8 mouse cellular contexts compared by ENCODE assay signal in the genomic region with DNA sequence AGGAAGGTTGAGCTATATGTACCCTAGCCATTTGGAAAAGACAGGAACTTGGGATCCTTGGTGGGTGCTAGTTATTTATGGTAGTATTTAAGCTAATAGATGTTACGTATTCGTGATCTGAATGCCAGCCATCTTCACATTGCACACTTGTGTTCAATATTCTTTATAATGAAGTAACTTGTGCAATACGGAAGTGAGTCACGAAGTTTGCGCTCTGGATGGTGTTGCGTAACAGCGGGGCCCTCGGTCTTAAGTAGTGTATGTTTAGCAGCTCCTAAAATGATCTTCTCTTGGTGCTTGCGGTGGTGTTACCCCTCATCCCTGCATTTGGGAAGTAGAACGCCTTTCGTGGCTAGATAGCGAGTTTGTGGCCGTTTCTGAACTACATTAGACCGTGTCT. TPM values are rescaled to one million over a fixed set of nuclear protein-coding genes. Genes with fewer than 3 reads are reported as not detected.
DNase-seq lines count a peak whose midpoint lies in the region; ATAC-seq and TF ChIP-seq lines count a peak whose summit lies in the region.

No protein-coding gene starts in this region.

- peak; percentile 97 for DNase-seq in heart, adult 11 months
- no peak for DNase-seq in heart, postnatal 4 days
- DNase-seq in adrenal gland, adult 8-10 months = peak; percentile 66
- peak; percentile 66 for DNase-seq in kidney, adult 2 months
- DNase-seq in lung, postnatal 0 days (ENCODE audit: low spot score) = peak; percentile 96
- DNase-seq in spleen, adult 12 weeks (ENCODE audit: low spot score) = peak; percentile 38
- no peak for DNase-seq in layer of hippocampus, postnatal 10 days (ENCODE audit: low spot score in 2 of 2)

- H3K27ac ChIP-seq in kidney, adult 2 months (ENCODE audit: insufficient read depth, low read depth, low read length) = peak overlapping the region; percentile 87
- H3K27ac ChIP-seq in lung, postnatal 0 days (ENCODE audit: low read length) = peak overlapping the region; percentile 91

- H3K4me1 ChIP-seq in kidney, adult 2 months (ENCODE audit: control insufficient read depth, insufficient read depth, low read length) = peaks cover 20% of the 10 kb centered on the region; the same call in 1 of the 2 replicates
- no peaks in the 10 kb centered on the region; the same call in 1 of the 2 replicates for H3K4me1 ChIP-seq in lung, postnatal 0 days (ENCODE audit: insufficient read depth, low read depth, low read length)

- 0 out of 2 replicates have a peak, but pooled peaks cover 2% of the 10 kb centered on the region for H3K36me3 ChIP-seq in kidney, adult 2 months (ENCODE audit: control insufficient read depth, insufficient read depth, low read length)
- H3K36me3 ChIP-seq in lung, postnatal 0 days (ENCODE audit: insufficient read depth, low read length) = peaks cover 10% of the 10 kb centered on the region; the same call in 1 of the 2 replicates

- 21% methylated on average over 14 of the region's 14 CpGs for WGBS in kidney, adult 2 months
- WGBS in lung, postnatal 0 days = 11% methylated on average over 14 of the region's 14 CpGs

- peak; percentile 49 for ATAC-seq in granulocyte monocyte progenitor cell, adult 5-6 weeks (replicated peaks; ENCODE audit: poor library complexity, severe bottlenecking)
- ATAC-seq in lung, postnatal 0 days = peak; percentile 17

- H3K9ac ChIP-seq in lung, postnatal 0 days (replicated peaks; ENCODE audit: low read depth) = peak overlapping the region; percentile 70

- TF ChIP-seq EP300 in lung, postnatal 0 days (IDR thresholded peaks at IDR 0.05) = peak; percentile 78

- H3K9me3 ChIP-seq in lung, postnatal 0 days (ENCODE audit: low read length) = no peaks in the 10 kb centered on the region

- H3K4me3 ChIP-seq in kidney, adult 2 months (ENCODE audit: insufficient read depth, low read depth, low read length) = peak overlapping the region; percentile 97
- peak overlapping the region; percentile 77 for H3K4me3 ChIP-seq in lung, postnatal 0 days (ENCODE audit: low read depth, low read length)

- TF ChIP-seq POLR2A in kidney, adult 2 months (IDR thresholded peaks at IDR 0.05; ENCODE audit: low read depth, low read length) = no peak

- TF ChIP-seq CTCF in kidney, adult 2 months (conservative IDR thresholded peaks at IDR 0.05; ENCODE audit: insufficient read depth, insufficient read length, low read depth, low read length) = no peak
- no peak for TF ChIP-seq CTCF in lung, postnatal 0 days (IDR thresholded peaks at IDR 0.05)

- peak overlapping the region; percentile 90 for H3K4me2 ChIP-seq in lung, postnatal 0 days (replicated peaks; ENCODE audit: low read depth, low read length)

- H3K27me3 ChIP-seq in kidney, adult 2 months (replicated peaks; ENCODE audit: control insufficient read depth, insufficient read depth, low read length) = no peaks in the 10 kb centered on the region
- no peaks in the 10 kb centered on the region for H3K27me3 ChIP-seq in lung, postnatal 0 days (replicated peaks; ENCODE audit: insufficient read depth, low read length)

RNA-seq across cellular contexts. Expression of gene H2afj, which starts 1.0 kb away (rescaled TPM):
- total RNA-seq in heart, postnatal 4 days (2021) = 10 to 100 TPM; 28.1 to 33.6 TPM
- 100 to 1,000 TPM in 3 of 4 experiments, 10 to 100 TPM in 1; 81.8 to 292 (median 145) TPM for total RNA-seq in adrenal gland, adult 8-10 months (2022)
- total RNA-seq in granulocyte monocyte progenitor cell, adult 5-6 weeks (2014; fragmentation: Nextera tagmentation) = 30.2 and 52.4 TPM in 2 replicates
- total RNA-seq in granulocyte monocyte progenitor cell, adult 5-6 weeks (2017) = 69.6 and 88.9 TPM in 2 replicates
- 262 and 431 TPM in 2 replicates for polyA plus RNA-seq in kidney, adult 2 months (2012; rRNA removed)
- 424 and 464 TPM in 2 replicates for polyA plus RNA-seq in lung, postnatal 0 days (2015; fragmentation: Nextera tagmentation; extraction: Ambion mirVana)
- 10 to 100 TPM; 54.6 to 70.6 TPM for total RNA-seq in layer of hippocampus, postnatal 10 days (2021)

RNA-seq across cellular contexts. Expression of gene Hist4h4, which starts 4.9 kb away (rescaled TPM):
- total RNA-seq in heart, postnatal 4 days (2021) = 10 to 100 TPM; 32.8 to 34.4 TPM
- 10 to 100 TPM; 11.5 to 15.1 (median 12.4) TPM for total RNA-seq in adrenal gland, adult 8-10 months (2022)
- 7.0 and 20.7 TPM in 2 replicates for total RNA-seq in granulocyte monocyte progenitor cell, adult 5-6 weeks (2014; fragmentation: Nextera tagmentation)
- 46.7 and 58.9 TPM in 2 replicates for total RNA-seq in granulocyte monocyte progenitor cell, adult 5-6 weeks (2017)
- polyA plus RNA-seq in kidney, adult 2 months (2012; rRNA removed) = 0.74 and 1.1 TPM in 2 replicates
- polyA plus RNA-seq in lung, postnatal 0 days (2015; fragmentation: Nextera tagmentation; extraction: Ambion mirVana) = 1.5 and 1.6 TPM in 2 replicates
- 10 to 100 TPM; 10.9 to 14.3 TPM for total RNA-seq in layer of hippocampus, postnatal 10 days (2021)

RNA-seq across cellular contexts. Expression of gene BC049715, which starts 18.3 kb away (rescaled TPM):
- total RNA-seq in heart, postnatal 4 days (2021) = 1 to 10 TPM; 2.1 to 2.5 TPM
- total RNA-seq in adrenal gland, adult 8-10 months (2022) = 1 to 10 TPM in 1 of 4 experiments, under 1 TPM in 3; 0.51 to 1.3 (median 0.97) TPM
- total RNA-seq in granulocyte monocyte progenitor cell, adult 5-6 weeks (2014; fragmentation: Nextera tagmentation) = 3.3 and 3.9 TPM in 2 replicates
- total RNA-seq in granulocyte monocyte progenitor cell, adult 5-6 weeks (2017) = 1.1 and 2.8 TPM in 2 replicates
- polyA plus RNA-seq in kidney, adult 2 months (2012; rRNA removed) = 0.99 and 1.3 TPM in 2 replicates
- polyA plus RNA-seq in lung, postnatal 0 days (2015; fragmentation: Nextera tagmentation; extraction: Ambion mirVana) = 1.8 and 2.2 TPM in 2 replicates
- 1 to 10 TPM; 3.1 to 4.9 TPM for total RNA-seq in layer of hippocampus, postnatal 10 days (2021)

RNA-seq across cellular contexts. Expression of gene Wbp11, which starts 19.0 kb away (rescaled TPM):
- 10 to 100 TPM; 89.9 to 90.8 TPM for total RNA-seq in heart, postnatal 4 days (2021)
- total RNA-seq in adrenal gland, adult 8-10 months (2022) = 100 to 1,000 TPM in 1 of 4 experiments, 10 to 100 TPM in 3; 75.0 to 108 (median 79.2) TPM
- 139 and 168 TPM in 2 replicates for total RNA-seq in granulocyte monocyte progenitor cell, adult 5-6 weeks (2014; fragmentation: Nextera tagmentation)
- total RNA-seq in granulocyte monocyte progenitor cell, adult 5-6 weeks (2017) = 53.9 and 58.5 TPM in 2 replicates
- polyA plus RNA-seq in kidney, adult 2 months (2012; rRNA removed) = 28.3 and 28.6 TPM in 2 replicates
- polyA plus RNA-seq in lung, postnatal 0 days (2015; fragmentation: Nextera tagmentation; extraction: Ambion mirVana) = 44.4 and 46.1 TPM in 2 replicates
- 100 to 1,000 TPM; 109 to 110 TPM for total RNA-seq in layer of hippocampus, postnatal 10 days (2021)

RNA-seq across cellular contexts. Expression of gene Smco3, which starts 26.2 kb away (rescaled TPM):
- under 1 TPM in 1 of 2 experiments, not detected in 1; 0.20 TPM for total RNA-seq in heart, postnatal 4 days (2021)
- total RNA-seq in adrenal gland, adult 8-10 months (2022) = under 1 TPM in 2 of 4 experiments, not detected in 2; 0.23 to 0.28 TPM
- total RNA-seq in granulocyte monocyte progenitor cell, adult 5-6 weeks (2014; fragmentation: Nextera tagmentation) = not detected in 2 replicates
- 0.21 and 1.8 TPM in 2 replicates for total RNA-seq in granulocyte monocyte progenitor cell, adult 5-6 weeks (2017)
- 0.59 and 0.81 TPM in 2 replicates for polyA plus RNA-seq in kidney, adult 2 months (2012; rRNA removed)
- polyA plus RNA-seq in lung, postnatal 0 days (2015; fragmentation: Nextera tagmentation; extraction: Ambion mirVana) = 2.3 and 3.4 TPM in 2 replicates
- total RNA-seq in layer of hippocampus, postnatal 10 days (2021) = 1 to 10 TPM; 2.7 to 3.5 TPM

Comparison
In these comparisons a context has a peak if more than half of its experiments do, and no peak if none do; other contexts are left out.
1. DNase-seq: peak in heart, adult 11 months (single experiment), adrenal gland, adult 8-10 months (single experiment), kidney, adult 2 months (single experiment), lung, postnatal 0 days (single experiment) and spleen, adult 12 weeks (single experiment); none in heart, postnatal 4 days (single experiment) and layer of hippocampus, postnatal 10 days (0 of 2).